Mouse (Mus musculus) lung, adult 2 months (tissue): ENCODE measurements around the gene Chst14.

Experiments
- CTCF ChIP-seq: fragments of 200-500 bp; IDR thresholded peaks from 2 replicates; pipeline ENCODE4 v1.5.1; 2011; ENCODE audit warnings: mild to moderate bottlenecking, low read length, control low read depth; ENCODE audit not compliant: insufficient read depth
- POLR2A ChIP-seq: fragments of 200-500 bp; IDR thresholded peaks from 2 replicates; pipeline ENCODE4 v1.6.1; 2011; ENCODE audit warnings: low read depth, mild to moderate bottlenecking, control low read depth, low read length, borderline replicate concordance; ENCODE audit errors: extremely low read depth

GRCm38 (mm10) chr2:118899981-118900825 lies 26.1 kb upstream of the Chst14 start, which contains the start of gene Bahd1:
- TF ChIP-seq CTCF (no peak), POLR2A (no peak)
